Mouse (Mus musculus): ENCODE data around the gene Rasgef1b. TPM values are rescaled to one million over a fixed set of nuclear protein-coding genes. Genes with fewer than 3 reads are reported as not detected.

Rasgef1b gene
- polyA plus RNA-seq, 1 experiment, result 4.5 TPM

- WGBS, result 96% methylated on average over 7 of the region's 7 CpGs
- Histone ChIP-seq H3K27me3 (ENCODE audit: control insufficient read depth, insufficient read depth, low read length) (no peaks in the 10 kb centered on the region), H3K36me3 (ENCODE audit: control insufficient read depth, insufficient read depth, low read length) (no peaks in the 10 kb centered on the region), H3K27ac (ENCODE audit: control insufficient read depth, insufficient read depth, low read length) (no peak overlapping the region), H3K4me3 (ENCODE audit: control insufficient read depth, insufficient read depth, low read length) (no peak overlapping the region), H3K4me1 (replicated peaks; ENCODE audit: control insufficient read depth, insufficient read depth, low read length) (no peaks in the 10 kb centered on the region)
- DNase-seq, result no peak
- TF ChIP-seq CTCF (IDR thresholded peaks at IDR 0.05; ENCODE audit: borderline replicate concordance, control insufficient read depth, extremely low read depth, insufficient read depth, low read length, poor library complexity) (no peak), POLR2A (IDR thresholded peaks at IDR 0.05; ENCODE audit: control insufficient read depth, extremely low read depth, insufficient read depth, low read length, poor library complexity) (no peak)
Observed at GRCm38 (mm10) chr5:99506109-99506508, 222.8 kb downstream of the Rasgef1b start.

- TF ChIP-seq CTCF (IDR thresholded peaks at IDR 0.05; ENCODE audit: borderline replicate concordance, control insufficient read depth, extremely low read depth, insufficient read depth, low read length, poor library complexity) (no peak), POLR2A (IDR thresholded peaks at IDR 0.05; ENCODE audit: control insufficient read depth, extremely low read depth, insufficient read depth, low read length, poor library complexity) (no peak)
- no peaks in the 10 kb centered on the region for H3K36me3 ChIP-seq (ENCODE audit: control insufficient read depth, insufficient read depth, low read length)
- no peak overlapping the region for H3K4me3 ChIP-seq (ENCODE audit: control insufficient read depth, insufficient read depth, low read length)
- H3K4me1 ChIP-seq (replicated peaks; ENCODE audit: control insufficient read depth, insufficient read depth, low read length), result no peaks in the 10 kb centered on the region; the same call in 1 of the 2 replicates
- H3K27ac ChIP-seq (ENCODE audit: control insufficient read depth, insufficient read depth, low read length), result no peak overlapping the region
- WGBS, result 88% methylated on average over 9 of the region's 9 CpGs
- DNase-seq, result no peak
- H3K27me3 ChIP-seq (ENCODE audit: control insufficient read depth, insufficient read depth, low read length), result no peaks in the 10 kb centered on the region
Observed at GRCm38 (mm10) chr5:99504349-99504830, 224.5 kb downstream of the Rasgef1b start.

GRCm38 (mm10) chr5:99502681-99503080 lies 226.2 kb downstream of the Rasgef1b start:
- H3K27ac ChIP-seq (ENCODE audit: control insufficient read depth, insufficient read depth, low read length), result no peak overlapping the region
- no peaks in the 10 kb centered on the region for H3K27me3 ChIP-seq (ENCODE audit: control insufficient read depth, insufficient read depth, low read length)
- H3K4me3 ChIP-seq (ENCODE audit: control insufficient read depth, insufficient read depth, low read length), result no peak overlapping the region
- no peaks in the 10 kb centered on the region; the same call in 1 of the 2 replicates for H3K4me1 ChIP-seq (replicated peaks; ENCODE audit: control insufficient read depth, insufficient read depth, low read length)
- no peak for DNase-seq
- 44% methylated on average over 9 of the region's 9 CpGs for WGBS
- TF ChIP-seq CTCF (IDR thresholded peaks at IDR 0.05; ENCODE audit: borderline replicate concordance, control insufficient read depth, extremely low read depth, insufficient read depth, low read length, poor library complexity) (no peak), POLR2A (IDR thresholded peaks at IDR 0.05; ENCODE audit: control insufficient read depth, extremely low read depth, insufficient read depth, low read length, poor library complexity) (no peak)
- no peaks in the 10 kb centered on the region for H3K36me3 ChIP-seq (ENCODE audit: control insufficient read depth, insufficient read depth, low read length)

DNA sequence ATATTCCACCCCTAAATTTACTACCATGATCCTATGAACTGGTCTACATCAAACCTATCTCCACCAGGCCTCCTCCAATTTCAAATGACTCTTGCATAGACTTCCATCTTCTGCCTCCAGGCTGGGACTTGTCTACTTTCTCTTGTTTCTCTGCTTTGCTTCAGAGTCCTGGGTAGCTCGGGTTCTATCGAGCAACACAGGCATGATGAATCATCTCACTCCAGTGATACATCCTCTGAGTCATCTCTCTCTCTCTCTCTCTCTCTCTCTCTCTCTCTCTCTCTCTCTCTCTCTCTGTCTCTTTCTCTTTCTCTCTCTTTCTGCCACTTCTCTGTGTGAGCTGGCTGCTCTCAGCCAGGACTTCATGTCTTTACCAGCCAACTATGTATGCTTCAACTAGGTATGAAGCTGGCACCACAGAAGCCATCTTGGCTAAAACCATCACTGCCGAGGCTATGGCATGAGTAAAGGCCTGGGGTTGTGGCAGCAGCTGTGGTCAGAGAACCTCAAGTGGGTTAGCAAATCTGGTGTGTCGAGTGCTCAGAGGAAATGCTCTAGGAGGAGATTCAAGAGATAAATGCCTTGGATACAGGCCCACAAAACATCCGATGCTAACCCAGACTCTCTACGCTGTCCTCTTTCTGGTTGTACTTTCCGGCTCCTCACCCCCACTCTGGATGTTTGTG lies 229.3 kb downstream of the Rasgef1b start:
- DNase-seq, result no peak

GRCm38 (mm10) chr5:99497856-99498255 lies 231.0 kb downstream of the Rasgef1b start:
- TF ChIP-seq POLR2A (IDR thresholded peaks at IDR 0.05; ENCODE audit: control insufficient read depth, extremely low read depth, insufficient read depth, low read length, poor library complexity), result no peak
- Histone ChIP-seq H3K36me3 (ENCODE audit: control insufficient read depth, insufficient read depth, low read length) (no peaks in the 10 kb centered on the region), H3K4me1 (replicated peaks; ENCODE audit: control insufficient read depth, insufficient read depth, low read length) (peaks cover 7% of the 10 kb centered on the region; the same call in 1 of the 2 replicates), H3K27me3 (ENCODE audit: control insufficient read depth, insufficient read depth, low read length) (no peaks in the 10 kb centered on the region), H3K4me3 (ENCODE audit: control insufficient read depth, insufficient read depth, low read length) (no peak overlapping the region), H3K27ac (ENCODE audit: control insufficient read depth, insufficient read depth, low read length) (no peak overlapping the region)
- DNase-seq, result no peak
- 90% methylated on average over 11 of the region's 11 CpGs for WGBS

More for the DNA sequence above, 229.3 kb downstream of the Rasgef1b start:
- Histone ChIP-seq H3K27ac (ENCODE audit: control insufficient read depth, insufficient read depth, low read length) (no peak overlapping the region), H3K27me3 (ENCODE audit: control insufficient read depth, insufficient read depth, low read length) (no peaks in the 10 kb centered on the region), H3K4me3 (ENCODE audit: control insufficient read depth, insufficient read depth, low read length) (no peak overlapping the region), H3K4me1 (replicated peaks; ENCODE audit: control insufficient read depth, insufficient read depth, low read length) (peaks cover 7% of the 10 kb centered on the region; the same call in 1 of the 2 replicates), H3K36me3 (ENCODE audit: control insufficient read depth, insufficient read depth, low read length) (no peaks in the 10 kb centered on the region)
- WGBS, result 9% methylated on average over 7 of the region's 7 CpGs
- no peak for TF ChIP-seq POLR2A (IDR thresholded peaks at IDR 0.05; ENCODE audit: control insufficient read depth, extremely low read depth, insufficient read depth, low read length, poor library complexity)
- no peak for TF ChIP-seq CTCF (IDR thresholded peaks at IDR 0.05; ENCODE audit: borderline replicate concordance, control insufficient read depth, extremely low read depth, insufficient read depth, low read length, poor library complexity)

DNA sequence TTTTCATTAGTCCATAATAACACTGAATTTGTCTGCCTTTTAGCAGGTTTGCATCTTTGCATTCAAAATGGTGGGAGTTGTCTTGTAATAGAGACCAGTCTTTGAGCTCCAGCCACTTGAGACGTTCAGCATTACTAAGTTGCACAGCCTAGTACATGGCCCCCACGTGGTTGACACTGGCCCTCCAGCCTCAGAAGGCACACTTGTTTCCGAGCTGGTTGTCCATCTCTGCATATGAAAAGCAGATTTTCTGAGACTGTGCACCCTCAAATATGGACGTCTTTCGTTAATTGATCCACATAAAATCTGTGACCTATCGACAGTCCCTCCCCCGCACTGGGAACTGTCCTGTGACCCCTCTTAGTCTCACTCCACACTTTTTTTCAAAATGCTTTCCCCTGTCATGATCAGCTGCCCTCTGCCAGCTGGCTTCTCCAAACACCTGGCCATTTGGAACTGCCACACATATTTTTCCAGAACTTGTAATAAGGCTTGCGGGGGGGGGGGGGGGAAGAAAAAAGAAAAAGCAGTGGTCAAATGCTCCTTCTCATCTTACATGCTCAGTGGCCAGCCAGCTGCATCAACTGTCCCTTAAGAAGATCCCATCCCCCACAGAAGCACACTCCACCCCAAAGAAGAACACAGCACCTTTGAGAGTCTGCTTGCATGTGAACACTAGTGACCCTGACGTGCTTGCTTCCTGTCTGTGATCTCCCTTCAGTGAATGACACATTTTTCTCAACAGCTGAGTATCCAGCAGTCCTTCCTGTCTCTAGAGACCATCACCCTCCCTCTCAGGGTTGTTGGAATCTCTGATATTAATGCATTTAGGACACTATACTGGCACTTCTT lies 231.7 kb downstream of the Rasgef1b start:
- no peak overlapping the region for H3K4me3 ChIP-seq (ENCODE audit: control insufficient read depth, insufficient read depth, low read length)
- TF ChIP-seq POLR2A (IDR thresholded peaks at IDR 0.05; ENCODE audit: control insufficient read depth, extremely low read depth, insufficient read depth, low read length, poor library complexity), result no peak
- TF ChIP-seq CTCF (IDR thresholded peaks at IDR 0.05; ENCODE audit: borderline replicate concordance, control insufficient read depth, extremely low read depth, insufficient read depth, low read length, poor library complexity), result no peak
- no peak for DNase-seq
- 84% methylated on average over 9 of the region's 9 CpGs for WGBS
- no peak overlapping the region for H3K27ac ChIP-seq (ENCODE audit: control insufficient read depth, insufficient read depth, low read length)
- H3K36me3 ChIP-seq (ENCODE audit: control insufficient read depth, insufficient read depth, low read length), result no peaks in the 10 kb centered on the region
- H3K27me3 ChIP-seq (ENCODE audit: control insufficient read depth, insufficient read depth, low read length), result no peaks in the 10 kb centered on the region
- H3K4me1 ChIP-seq (replicated peaks; ENCODE audit: control insufficient read depth, insufficient read depth, low read length), result peaks cover 7% of the 10 kb centered on the region; the same call in 1 of the 2 replicates
